Mouse (Mus musculus) kidney, postnatal 14 days (tissue): ENCODE data around the gene Hist1h4d.
"Not testable (repeated sequence)": the region's sequence is repeated elsewhere in the genome, so short reads cannot be mapped to it uniquely, and the experiment has no call there.

Source experiments
- DNase-seq: peaks from one replicate; pipeline ENCODE4 v3.0.0; 2022; ENCODE audit warnings: mixed read lengths

Gene Hist1h4d

GRCm38 (mm10) chr13:23581408-23582218 is at the start of gene Hist1h4d:
TSS of gene Hist1h4d (plus strand) at chr13:23581598.
- DNase-seq: peak; percentile 97

GRCm38 (mm10) chr13:23532262-23533075 is 48.9 kb upstream of the Hist1h4d start:
- no peak for DNase-seq

- DNase-seq: peak; percentile 83
Measured at GRCm38 (mm10) chr13:23533560-23534367, 47.6 kb upstream of the Hist1h4d start, which contains the start of gene Hist1h2af. TSS of gene Hist1h2af (plus strand) at chr13:23533906.

- no peak for DNase-seq
Measured at GRCm38 (mm10) chr13:23534368-23535131, 46.8 kb upstream of the Hist1h4d start.

GRCm38 (mm10) chr13:23535137-23536075 is 46.0 kb upstream of the Hist1h4d start, which contains the start of gene Hist1h3g:
TSS of gene Hist1h3g (plus strand) at chr13:23535422.
- DNase-seq: peak; percentile 93

- no peak for DNase-seq
Measured at GRCm38 (mm10) chr13:23536076-23536822, 45.1 kb upstream of the Hist1h4d start.

- DNase-seq: no peak
Measured at GRCm38 (mm10) chr13:23537006-23537710, 44.2 kb upstream of the Hist1h4d start.

GRCm38 (mm10) chr13:23538249-23538648 is 43.1 kb upstream of the Hist1h4d start:
- DNase-seq: no peak

GRCm38 (mm10) chr13:23539821-23540220 is 41.6 kb upstream of the Hist1h4d start:
- DNase-seq: not testable (repeated sequence)

GRCm38 (mm10) chr13:23541497-23541896 is 39.9 kb upstream of the Hist1h4d start:
- no peak for DNase-seq

- DNase-seq: not testable (repeated sequence)
Measured at GRCm38 (mm10) chr13:23542225-23542980, 39.0 kb upstream of the Hist1h4d start.

GRCm38 (mm10) chr13:23542999-23543607 is 38.3 kb upstream of the Hist1h4d start, which contains the start of gene Hist1h2bh:
TSS of gene Hist1h2bh (minus strand) at chr13:23543392.
- DNase-seq: peak; percentile 89

- DNase-seq: peak; percentile 88
Measured at GRCm38 (mm10) chr13:23543965-23544786, 37.2 kb upstream of the Hist1h4d start, which contains the start of gene Hist1h3f. TSS of gene Hist1h3f (plus strand) at chr13:23544052.

- DNase-seq: not testable (repeated sequence)
Measured at GRCm38 (mm10) chr13:23544787-23545120, 36.6 kb upstream of the Hist1h4d start.

GRCm38 (mm10) chr13:23546694-23547093 is 34.7 kb upstream of the Hist1h4d start:
- DNase-seq: no peak

GRCm38 (mm10) chr13:23550761-23551145 is 30.6 kb upstream of the Hist1h4d start:
- DNase-seq: no peak
